Mouse (Mus musculus) CD4-positive naive resting alpha-beta T cell, adult 57 days (primary cell): Measurements from ENCODE around the gene Olfr64. TPM values are rescaled to one million over a fixed set of nuclear protein-coding genes. Genes with fewer than 3 reads are reported as not detected.

Experiments used
- total RNA-seq: library from RNA; stranded (reverse); gene quantifications from one replicate; pipeline ENCODE4 v1.2.4, GENCODE M21; 2023

Gene Olfr64
- not detected for total RNA-seq

GRCm38 (mm10) chr7:103894385-103894784 is at the start of gene Olfr64:
TSS of gene Olfr64 (minus strand) at chr7:103894485.

GRCm38 (mm10) chr7:103934264-103934663 is 40.0 kb upstream of the Olfr64 start, which contains the start of gene Olfr632:
TSS of gene Olfr632 (plus strand) at chr7:103934347.

GRCm38 (mm10) chr7:103928525-103928924 is 34.2 kb upstream of the Olfr64 start, which contains the start of gene Olfr631:
TSS of gene Olfr631 (plus strand) at chr7:103928825.

GRCm38 (mm10) chr7:103903187-103903586 is 8.9 kb upstream of the Olfr64 start, which contains the start of gene Olfr65:
TSS of gene Olfr65 (plus strand) at chr7:103903487.

GRCm38 (mm10) chr7:103886152-103886551 is 8.1 kb downstream of the Olfr64 start, which contains the start of gene Olfr66:
TSS of gene Olfr66 (minus strand) at chr7:103886252.

GRCm38 (mm10) chr7:103853090-103853489 is 41.2 kb downstream of the Olfr64 start, which contains the start of gene Hbb-y:
TSS of gene Hbb-y (minus strand) at chr7:103853216.

GRCm38 (mm10) chr7:103843034-103843433 is 51.3 kb downstream of the Olfr64 start, which contains the start of gene Hbb-bh1:
TSS of gene Hbb-bh1 (minus strand) at chr7:103843164.

GRCm38 (mm10) chr7:103840268-103840667 is 54.0 kb downstream of the Olfr64 start, which contains the start of gene Hbb-bh2:
TSS of gene Hbb-bh2 (minus strand) at chr7:103840520.

Other genes with a start within 250 kb of the Olfr64 start
- gene Olfr623, start 230.8 kb downstream of the Olfr64 start, total RNA-seq: not detected
- gene Olfr624, start 223.3 kb downstream of the Olfr64 start, total RNA-seq: not detected
- not detected for gene Olfr625-ps1, start 211.8 kb downstream of the Olfr64 start, total RNA-seq
- gene Olfr243, start 179.8 kb downstream of the Olfr64 start, total RNA-seq: not detected
- gene Olfr628, start 164.1 kb downstream of the Olfr64 start, total RNA-seq: not detected
- gene Olfr629, start 149.5 kb downstream of the Olfr64 start, total RNA-seq: not detected
- not detected for gene Olfr630, start 137.2 kb downstream of the Olfr64 start, total RNA-seq
- not detected for gene Olfr69, start 122.9 kb downstream of the Olfr64 start, total RNA-seq
- not detected for gene Olfr68, start 114.8 kb downstream of the Olfr64 start, total RNA-seq
- gene Olfr67, start 102.7 kb downstream of the Olfr64 start, total RNA-seq: not detected
- 115 TPM for gene Hbb-bt, start 80.5 kb downstream of the Olfr64 start, total RNA-seq
- gene Hbb-bs, start 66.4 kb downstream of the Olfr64 start, total RNA-seq: 842 TPM
- gene Hbb-bh2, start 54.0 kb downstream of the Olfr64 start, total RNA-seq: not detected
- gene Hbb-bh1, start 51.3 kb downstream of the Olfr64 start, total RNA-seq: not detected
- gene Hbb-y, start 41.3 kb downstream of the Olfr64 start, total RNA-seq: not detected
- not detected for gene Olfr66, start 8.2 kb downstream of the Olfr64 start, total RNA-seq
- not detected for gene Olfr65, start 9.0 kb upstream of the Olfr64 start, total RNA-seq
- not detected for gene Olfr631, start 34.3 kb upstream of the Olfr64 start, total RNA-seq
- gene Olfr632, start 39.9 kb upstream of the Olfr64 start, total RNA-seq: not detected
- gene Olfr633, start 50.0 kb upstream of the Olfr64 start, total RNA-seq: not detected
- not detected for gene Olfr635, start 76.7 kb upstream of the Olfr64 start, total RNA-seq
- gene Olfr638, start 104.3 kb upstream of the Olfr64 start, total RNA-seq: not detected
- 0.21 TPM for gene Olfr639, start 122.8 kb upstream of the Olfr64 start, total RNA-seq
- gene Olfr640, start 131.1 kb upstream of the Olfr64 start, total RNA-seq: not detected
- gene Olfr641, start 141.0 kb upstream of the Olfr64 start, total RNA-seq: not detected
- gene Olfr642, start 158.2 kb upstream of the Olfr64 start, total RNA-seq: not detected
- gene 4930516K23Rik, start 167.0 kb upstream of the Olfr64 start, total RNA-seq: not detected
- gene Olfr644, start 177.4 kb upstream of the Olfr64 start, total RNA-seq: not detected
- gene Olfr645, start 191.0 kb upstream of the Olfr64 start, total RNA-seq: not detected
- not detected for gene Olfr646, start 210.4 kb upstream of the Olfr64 start, total RNA-seq
- not detected for gene Ubqln5, start 235.3 kb upstream of the Olfr64 start, total RNA-seq
- not detected for gene Olfr643, start 242.9 kb upstream of the Olfr64 start, total RNA-seq
- not detected for gene Ubqln3, start 248.8 kb upstream of the Olfr64 start, total RNA-seq